Mouse (Mus musculus) megakaryocyte, adult 5-6 weeks (primary cell): ENCODE results near the gene Tmem158. TPM values are rescaled to one million over a fixed set of nuclear protein-coding genes. Genes with fewer than 3 reads are reported as not detected.

Experiments
- ATAC-seq: 2 replicates; pipeline ENCODE4 v1.8.0; 2016; ENCODE audit warnings: mild to moderate bottlenecking, inconsistent platforms; ENCODE audit not compliant: poor library complexity, severe bottlenecking
- total RNA-seq, 2 experiments: library from RNA; stranded (forward) in 1 of 2; stranded (reverse) in 1 of 2; fragments of 153-499, 151-499 nt in 1 of 2; fragments of 221-1000, 200-1000 nt in 1 of 2; gene quantifications; 2 replicates each; pipeline versions ENCODE4 v1.2.3 to v1.2.4; 2015 to 2017

The Tmem158 gene
- total RNA-seq, 2 experiments from 2014 or later = 0.22 TPM; not detected in 1

DNA sequence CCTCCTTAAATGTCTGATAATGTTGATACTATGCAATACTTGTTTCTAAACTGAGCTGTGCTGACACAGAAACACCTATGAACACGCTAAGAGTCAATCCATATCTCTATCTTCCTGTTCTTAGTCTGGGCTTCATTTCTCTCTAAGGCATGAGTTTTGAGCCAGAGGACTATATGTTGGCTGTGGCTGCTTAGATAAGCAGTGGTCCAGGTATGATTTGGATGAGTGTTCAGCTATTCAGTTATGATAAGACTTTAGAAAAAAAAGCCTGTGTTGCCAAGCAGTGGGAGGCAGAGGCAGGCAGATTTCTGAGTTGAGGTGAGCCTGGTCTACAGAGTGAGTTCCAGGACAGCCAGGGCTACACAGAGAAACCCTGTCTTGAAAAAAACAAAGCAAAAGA lies 12.6 kb downstream of the Tmem158 start:
- no peak for ATAC-seq

DNA sequence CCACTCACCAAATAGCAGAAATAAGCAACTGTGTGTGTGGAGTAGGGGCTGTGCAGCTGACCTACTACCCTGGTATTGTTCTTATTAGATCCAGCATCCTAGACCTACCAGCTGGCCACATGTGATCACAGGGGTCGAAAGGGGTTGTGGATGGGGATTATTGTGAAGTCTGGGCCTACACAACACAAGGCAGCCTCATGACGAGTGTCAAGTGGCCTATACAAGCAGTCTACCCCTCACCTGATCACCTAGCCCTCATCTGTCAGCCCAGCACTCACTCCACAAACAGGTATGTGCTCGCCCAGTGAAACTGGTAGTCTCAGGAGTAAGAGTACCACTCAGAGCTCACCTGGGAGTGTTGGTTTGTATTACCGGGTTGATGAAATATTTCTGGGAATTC lies 15.4 kb downstream of the Tmem158 start:
- ATAC-seq = no peak

DNA sequence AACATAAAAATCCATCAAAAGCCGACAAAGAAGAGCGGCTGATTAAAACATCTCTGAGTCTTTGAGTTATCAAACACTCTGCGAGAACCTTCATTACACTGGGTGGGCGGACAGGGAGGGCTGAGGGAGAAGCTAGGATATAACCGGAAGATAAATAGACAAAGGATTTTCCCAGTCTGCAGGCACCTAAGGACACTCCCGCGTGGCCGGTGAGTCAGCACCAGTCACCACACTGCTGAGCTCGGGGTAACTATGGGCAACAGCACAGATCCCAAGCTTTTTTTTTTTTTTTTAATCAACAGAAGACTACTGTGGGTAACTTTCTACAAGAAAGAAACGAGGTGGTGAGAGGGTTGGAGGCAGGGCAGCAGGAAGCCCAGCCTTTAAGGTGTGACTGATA lies 16.6 kb downstream of the Tmem158 start:
- ATAC-seq = no peak

DNA sequence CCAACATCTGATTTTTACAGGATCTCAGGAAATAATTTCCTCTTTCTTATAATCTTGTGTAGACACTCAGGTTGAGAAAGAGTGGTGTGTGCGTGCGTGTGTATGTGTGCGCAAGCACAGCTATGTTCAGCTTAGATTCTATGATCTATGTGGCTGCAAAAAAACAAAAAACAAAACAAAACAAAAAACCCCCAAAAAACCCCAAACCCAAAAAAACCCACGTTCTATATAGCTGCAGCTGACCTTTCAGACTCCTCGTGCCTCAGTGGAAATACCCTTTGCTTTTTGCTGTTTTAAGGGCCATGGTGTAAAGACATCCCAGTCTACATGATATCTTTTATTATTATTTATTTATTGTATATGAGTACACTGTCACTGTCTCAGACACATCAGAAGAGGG lies 19.4 kb downstream of the Tmem158 start:
- ATAC-seq = no peak

DNA sequence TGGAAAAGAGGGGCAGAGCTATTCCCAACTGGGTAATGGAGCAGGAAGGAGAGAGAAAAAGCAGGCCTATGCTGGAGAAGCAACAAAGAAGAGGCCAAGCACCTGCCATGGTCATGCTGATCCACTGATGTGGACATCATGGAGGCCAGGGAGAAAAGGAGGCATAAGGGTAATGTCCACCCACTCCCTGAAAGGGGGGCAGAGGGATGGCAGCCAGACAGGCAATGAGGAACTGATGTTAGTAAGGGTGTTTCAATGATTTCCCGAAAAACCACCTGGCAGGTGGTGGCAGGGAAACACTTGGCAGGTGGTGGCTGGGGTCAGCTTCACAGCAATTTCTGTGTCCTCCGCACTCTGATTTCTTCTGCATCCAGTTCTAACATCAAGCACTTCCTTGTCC lies 19.8 kb downstream of the Tmem158 start:
- ATAC-seq = no peak

DNA sequence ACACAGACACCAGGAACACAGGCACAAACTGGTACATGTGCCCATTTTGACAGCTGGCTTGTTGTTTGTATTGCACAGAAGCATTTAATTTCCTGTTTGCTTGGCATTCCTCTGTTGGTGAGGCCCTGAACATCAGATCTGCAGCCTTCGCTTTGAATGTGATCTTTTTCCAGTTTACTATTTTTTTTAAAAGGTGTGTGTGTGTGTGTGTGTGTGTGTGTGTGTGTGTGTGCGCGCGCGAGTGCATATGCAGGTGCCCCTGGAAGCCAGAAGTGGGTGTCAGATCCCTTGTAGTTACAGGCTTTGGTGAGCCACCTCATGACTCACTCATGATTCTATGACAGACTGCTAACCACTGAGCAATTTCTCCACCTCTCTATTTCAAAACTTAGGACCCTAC lies 20.3 kb downstream of the Tmem158 start:
- no peak for ATAC-seq

DNA sequence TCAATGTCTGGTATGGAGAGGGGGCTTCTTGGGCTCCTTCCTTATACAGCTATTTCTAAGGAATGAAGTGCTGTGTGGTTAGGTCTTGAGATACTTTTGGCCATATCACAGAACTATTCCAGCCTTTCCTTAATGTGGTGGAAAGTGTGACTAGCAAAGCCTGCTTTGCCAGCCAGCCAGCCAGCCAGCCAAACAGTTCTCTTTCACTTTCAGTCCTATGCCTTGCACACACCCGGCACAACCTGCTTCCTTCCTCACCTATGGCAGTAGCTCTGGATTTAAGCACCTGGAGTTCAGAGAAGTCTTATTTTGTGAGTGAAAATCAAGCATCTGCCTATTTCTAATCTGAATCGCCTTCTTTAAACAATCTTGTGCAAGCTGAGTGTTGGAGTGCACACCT lies 20.9 kb downstream of the Tmem158 start:
- ATAC-seq = no peak

DNA sequence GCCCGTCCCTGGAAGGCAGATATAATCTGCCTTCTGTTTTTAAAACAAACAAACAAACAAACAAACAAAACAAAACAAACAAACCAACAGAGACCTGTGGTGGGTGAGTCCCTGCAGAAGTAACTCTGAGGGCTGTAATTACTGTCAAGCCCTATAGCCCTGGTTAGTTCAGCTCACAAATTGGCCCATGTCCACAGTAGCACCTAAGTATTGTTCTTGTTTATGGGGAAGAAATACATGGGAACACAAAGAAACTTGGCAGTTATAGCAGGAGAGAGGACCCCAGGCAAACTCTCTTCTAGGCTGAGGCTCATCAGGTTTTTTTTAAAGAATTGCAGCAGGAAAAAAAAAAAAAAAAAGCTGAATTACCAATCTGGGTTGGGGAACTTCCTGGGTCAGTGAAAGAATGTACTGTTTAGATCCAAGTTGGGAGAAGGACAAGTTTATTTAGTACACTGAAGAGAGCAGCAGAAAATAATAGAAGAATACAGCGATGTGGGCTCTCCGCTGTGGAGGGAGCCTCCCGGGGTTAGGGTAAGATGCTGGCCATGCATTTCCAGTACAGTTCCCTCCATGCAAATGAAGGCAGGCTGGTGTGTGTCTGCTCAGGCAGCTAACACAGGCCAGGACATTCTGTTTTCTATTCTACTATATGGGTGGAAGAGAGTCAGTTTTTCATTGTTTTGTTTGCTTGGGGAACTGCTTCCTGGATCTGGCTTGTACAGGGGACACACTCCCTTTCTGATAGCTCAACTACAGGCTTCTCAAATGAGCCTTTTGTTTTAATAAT lies 22.1 kb downstream of the Tmem158 start:
- no peak for ATAC-seq

DNA sequence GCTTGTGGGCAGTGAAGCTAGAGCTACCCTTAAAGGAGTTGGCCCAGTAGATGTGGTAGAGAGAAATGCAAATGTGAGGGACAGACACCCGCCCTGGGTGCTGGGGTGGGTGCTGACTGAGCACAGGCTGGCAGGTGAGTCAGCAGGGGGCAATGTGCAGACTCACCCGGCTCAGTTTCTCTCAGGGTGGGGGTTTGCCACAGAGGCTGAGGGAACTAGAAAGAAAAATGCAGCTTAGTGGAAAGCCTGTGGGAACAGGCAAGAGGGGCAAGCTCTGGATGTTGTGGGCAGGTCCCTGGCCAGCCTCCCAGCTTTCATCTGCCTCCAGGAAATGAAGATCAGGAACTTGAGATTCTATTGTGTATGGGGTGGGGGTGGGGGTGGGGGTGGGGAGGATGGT lies 22.8 kb downstream of the Tmem158 start:
- ATAC-seq = no peak

DNA sequence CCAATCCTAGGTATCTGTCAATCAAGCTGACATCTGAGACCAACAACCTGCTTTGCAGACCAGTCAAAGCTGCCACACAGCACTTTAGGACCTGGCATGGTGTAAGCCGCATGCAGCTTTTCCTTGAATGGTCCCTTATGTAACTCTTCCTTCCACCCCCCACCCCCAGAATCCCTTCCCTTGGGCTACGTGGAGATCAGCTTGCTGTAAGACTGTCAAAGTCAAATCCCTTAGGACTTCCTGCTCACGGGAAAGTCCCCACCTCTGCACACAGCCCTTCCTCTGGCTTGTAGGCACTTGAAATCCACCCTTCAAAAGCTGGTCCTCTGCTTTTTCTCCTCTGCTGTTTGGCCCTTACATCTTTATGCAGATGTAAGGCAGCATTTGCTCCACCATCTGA lies 24.9 kb downstream of the Tmem158 start:
- ATAC-seq = no peak

DNA sequence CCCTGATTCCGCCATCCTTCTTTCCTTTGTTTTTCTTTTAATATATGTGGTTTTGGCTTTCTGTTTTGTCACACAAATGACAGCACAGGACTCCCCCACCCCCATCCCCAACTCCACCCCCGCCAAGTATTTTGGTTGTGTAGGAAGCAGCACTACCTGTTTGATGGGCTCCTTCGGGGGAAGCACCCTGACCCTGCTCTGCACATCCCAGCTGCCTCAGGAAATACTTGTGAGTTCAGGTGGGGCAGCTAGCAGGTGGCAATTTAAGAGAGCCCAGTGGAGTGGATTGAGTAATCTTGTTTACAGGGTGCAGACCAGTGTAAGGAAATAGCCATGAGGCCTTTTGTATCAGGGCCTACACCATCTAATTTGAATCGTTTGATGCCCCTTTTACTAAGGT lies 30.7 kb downstream of the Tmem158 start:
- no peak for ATAC-seq

DNA sequence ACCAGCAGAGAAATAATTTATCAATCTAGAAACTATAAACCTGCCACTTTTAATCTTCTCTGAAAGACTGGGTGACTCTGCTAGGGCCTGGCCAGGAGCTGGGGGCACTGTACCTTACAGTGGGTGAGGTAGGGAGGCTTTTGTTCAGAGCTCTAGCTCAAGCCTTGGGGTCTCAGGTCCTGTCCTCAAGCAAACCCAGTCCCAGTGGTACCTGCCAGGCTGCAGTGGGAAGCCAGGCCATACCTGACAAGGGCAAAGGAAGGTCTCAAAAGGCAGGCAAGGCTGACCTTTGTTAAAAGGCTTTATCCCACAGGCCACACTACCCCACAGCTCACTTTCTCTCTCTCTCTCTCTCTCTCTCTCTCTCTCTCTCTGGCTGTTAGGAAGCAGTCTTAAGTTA lies 31.9 kb downstream of the Tmem158 start:
- no peak for ATAC-seq

DNA sequence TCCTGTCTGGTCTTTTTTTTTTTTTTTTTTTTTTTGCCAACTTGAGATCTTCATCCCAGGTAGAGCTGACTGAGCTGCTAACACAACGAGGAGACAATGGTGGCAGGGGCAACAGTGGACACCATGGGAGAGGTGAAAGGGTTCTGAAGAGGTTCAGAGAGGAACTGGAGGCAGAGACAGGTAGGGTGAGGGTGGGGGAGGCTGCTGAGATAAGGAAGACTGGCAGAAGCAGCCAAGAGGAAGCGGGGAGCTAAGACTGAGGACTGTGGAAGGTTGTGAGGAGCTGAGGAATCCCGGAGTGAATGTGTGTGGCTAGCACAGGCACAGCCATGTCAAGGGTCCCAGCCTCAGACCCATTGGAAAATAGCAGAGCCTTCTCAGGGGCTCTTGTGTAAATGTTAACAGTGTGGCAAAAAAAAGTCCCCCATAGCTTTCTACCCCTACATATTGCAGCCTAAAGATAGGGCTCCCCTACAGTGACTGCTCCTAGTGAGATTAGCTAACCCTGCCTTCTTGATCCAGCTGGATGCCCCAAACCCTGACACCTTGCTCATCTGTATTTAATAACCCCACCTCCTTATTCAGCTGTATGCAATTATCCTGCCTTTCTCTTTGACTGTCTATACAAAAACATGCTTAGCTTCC lies 33.3 kb downstream of the Tmem158 start:
- ATAC-seq = no peak

DNA sequence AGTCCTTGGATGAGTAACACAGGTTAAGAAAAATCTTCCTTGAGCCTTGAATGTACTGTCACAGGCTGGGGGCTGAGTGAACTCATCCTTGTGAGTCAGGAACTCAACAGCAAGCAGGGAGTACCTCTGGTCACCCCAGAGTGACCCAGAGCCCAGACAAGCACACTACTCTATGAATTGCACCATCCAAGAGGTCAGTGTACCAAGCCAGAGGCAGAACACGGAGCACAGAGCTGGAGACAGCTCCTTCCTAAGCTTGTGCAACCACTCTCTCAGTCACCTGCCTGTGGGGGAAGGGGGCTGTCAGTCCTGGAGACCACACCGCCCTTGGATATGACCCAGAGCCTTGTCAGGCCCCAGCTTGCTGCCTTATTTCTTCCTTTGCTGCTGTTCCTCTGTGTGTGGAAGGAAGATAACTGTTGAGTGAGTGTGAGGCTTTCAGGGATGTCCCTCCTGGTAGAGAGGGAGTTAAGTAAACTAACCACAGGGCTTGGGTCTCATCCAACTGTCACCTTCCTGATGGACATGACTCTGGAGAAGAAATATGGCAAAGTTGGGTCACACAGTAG lies 35.6 kb downstream of the Tmem158 start:
- ATAC-seq = no peak

DNA sequence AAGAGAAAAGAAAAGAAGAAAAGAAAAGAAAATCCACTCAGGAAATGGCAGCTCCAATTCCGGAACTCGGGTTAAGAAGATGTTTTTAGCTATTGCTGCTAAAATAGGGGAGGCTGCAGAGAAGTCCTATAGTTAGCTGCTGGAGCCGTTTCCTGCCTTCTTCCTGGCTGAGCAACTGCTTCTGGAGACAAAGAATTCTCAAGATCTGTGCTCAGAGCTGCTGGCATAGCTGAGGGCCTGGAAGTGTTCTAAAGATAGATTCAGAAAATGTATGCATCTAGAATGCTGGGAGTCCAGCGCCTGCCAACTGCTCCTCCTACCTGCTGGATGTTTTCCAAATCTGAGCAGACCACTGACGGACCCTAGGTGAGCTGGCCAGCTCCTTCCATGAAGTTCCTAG lies 40.7 kb downstream of the Tmem158 start:
- no peak for ATAC-seq

DNA sequence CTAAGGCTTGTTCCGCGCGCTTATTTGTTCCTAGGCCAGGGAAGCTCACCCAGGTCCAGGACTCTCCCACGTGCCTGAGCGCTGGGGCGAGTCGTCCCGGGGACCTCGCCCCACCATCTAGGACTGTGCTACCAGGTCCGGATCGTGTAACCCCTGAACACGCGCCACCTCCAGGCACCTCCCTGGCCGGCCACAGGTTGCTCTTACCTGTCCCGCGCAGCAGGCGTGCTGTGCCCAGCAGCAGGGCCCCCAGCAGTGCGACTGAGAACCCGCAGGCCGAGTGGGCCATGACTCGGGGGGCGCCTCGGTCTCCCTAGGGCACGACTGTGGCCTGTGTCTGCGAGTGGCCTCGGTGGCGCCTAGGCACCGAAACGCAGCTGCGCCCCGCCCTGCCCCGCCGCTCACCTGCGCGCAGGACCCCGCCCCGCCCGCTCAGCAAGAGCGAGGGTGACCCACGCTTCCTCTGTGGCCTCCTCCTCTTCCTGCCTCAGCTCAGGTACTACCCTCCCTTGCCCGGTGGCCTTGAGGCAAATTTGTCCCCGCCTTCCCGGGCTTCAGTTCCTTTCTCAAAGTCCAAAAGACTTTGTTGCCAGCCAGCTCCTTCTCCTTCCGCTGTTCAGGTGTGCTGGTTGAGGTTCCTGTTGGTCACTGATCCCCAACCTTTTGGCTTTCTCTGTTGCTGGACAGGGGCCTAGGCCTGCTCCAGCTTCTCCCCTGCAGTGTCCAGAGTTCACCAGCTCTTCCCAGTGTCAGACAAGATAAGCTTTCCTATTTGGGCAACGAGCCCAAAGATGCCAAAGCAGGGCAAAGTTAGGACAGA lies 44.7 kb downstream of the Tmem158 start, which contains the start of gene Cdcp1:
Gene Cdcp1, minus strand, starts transcription at position 418 of the 820 bp plus-strand sequence.
- no peak for ATAC-seq

DNA sequence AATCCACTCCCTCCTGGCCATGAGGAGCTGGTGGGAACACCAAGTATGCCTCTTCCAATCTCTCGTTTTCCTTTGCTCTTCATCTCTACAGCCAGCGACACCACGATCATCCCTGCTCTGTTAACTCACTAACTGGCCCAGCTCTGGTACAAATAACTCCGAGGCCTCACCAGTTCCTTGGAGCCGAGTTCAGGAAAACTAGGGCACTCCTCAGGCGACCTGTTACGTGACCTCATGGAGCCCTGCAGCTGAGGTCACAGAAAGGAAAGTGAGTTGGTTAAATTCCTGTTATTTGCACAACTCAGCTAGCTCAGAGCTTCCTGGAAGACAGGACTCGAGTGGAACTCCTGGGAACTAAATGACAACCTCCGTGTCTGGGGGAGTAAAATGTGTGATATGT lies 47.2 kb downstream of the Tmem158 start:
- ATAC-seq = no peak
